Mouse (Mus musculus): ENCODE data around the gene Eif4e2. TPM values are rescaled to one million over a fixed set of nuclear protein-coding genes. Genes with fewer than 3 reads are reported as not detected.

The Eif4e2 gene
- polyA plus RNA-seq, 1 experiment from 2014 or later, result 118 TPM

GRCm38 (mm10) chr1:87206339-87206738, 7.4 kb upstream of the Eif4e2 start:
- no peaks in the 10 kb centered on the region for H3K36me3 ChIP-seq (ENCODE audit: insufficient read depth, low read length)
- peak; percentile 56 for TF ChIP-seq CTCF (IDR thresholded peaks at IDR 0.05)
- no peak for TF ChIP-seq EP300 (IDR thresholded peaks at IDR 0.05)
- H3K27ac ChIP-seq (ENCODE audit: low read length), result no peak overlapping the region
- H3K27me3 ChIP-seq (replicated peaks; ENCODE audit: insufficient read depth, low read length), result 0 out of 2 replicates have a peak, but pooled peaks cover 6% of the 10 kb centered on the region
- H3K9ac ChIP-seq (replicated peaks; ENCODE audit: low read depth), result no peak overlapping the region
- WGBS, result 25% methylated on average over 17 of the region's 17 CpGs
- ATAC-seq, result no peak
- DNase-seq (ENCODE audit: low spot score), result peak; percentile 20
- H3K4me2 ChIP-seq (replicated peaks; ENCODE audit: low read depth, low read length), result no peak overlapping the region
- H3K4me3 ChIP-seq (ENCODE audit: low read depth, low read length), result no peak overlapping the region
- no peaks in the 10 kb centered on the region for H3K4me1 ChIP-seq (ENCODE audit: insufficient read depth, low read depth, low read length)
- H3K9me3 ChIP-seq (ENCODE audit: low read length), result no peaks in the 10 kb centered on the region

- H3K9me3 ChIP-seq (ENCODE audit: low read length), result no peaks in the 10 kb centered on the region
- WGBS, result 75% methylated on average over 4 of the region's 4 CpGs
- no peaks in the 10 kb centered on the region for H3K27me3 ChIP-seq (replicated peaks; ENCODE audit: insufficient read depth, low read length)
- TF ChIP-seq EP300 (IDR thresholded peaks at IDR 0.05), result no peak
- TF ChIP-seq CTCF (IDR thresholded peaks at IDR 0.05), result no peak
- H3K4me1 ChIP-seq (ENCODE audit: insufficient read depth, low read depth, low read length), result peaks cover 8% of the 10 kb centered on the region; the same call in 1 of the 2 replicates
- H3K4me3 ChIP-seq (ENCODE audit: low read depth, low read length), result no peak overlapping the region
- H3K9ac ChIP-seq (replicated peaks; ENCODE audit: low read depth), result no peak overlapping the region
- ATAC-seq, result no peak
- H3K36me3 ChIP-seq (ENCODE audit: insufficient read depth, low read length), result no peaks in the 10 kb centered on the region
- no peak overlapping the region for H3K4me2 ChIP-seq (replicated peaks; ENCODE audit: low read depth, low read length)
- no peak for DNase-seq (ENCODE audit: low spot score)
- H3K27ac ChIP-seq (ENCODE audit: low read length), result no peak overlapping the region
These were observed 2.3 kb upstream of the Eif4e2 start for GRCm38 (mm10) chr1:87211431-87211830.

- no peaks in the 10 kb centered on the region for H3K27me3 ChIP-seq (replicated peaks; ENCODE audit: insufficient read depth, low read length)
- peak overlapping the region; percentile 98 for H3K9ac ChIP-seq (replicated peaks; ENCODE audit: low read depth)
- H3K36me3 ChIP-seq (ENCODE audit: insufficient read depth, low read length), result peaks cover 3% of the 10 kb centered on the region; the same call in 1 of the 2 replicates
- no peak for ATAC-seq
- WGBS, result 4% methylated on average over 4 of the region's 4 CpGs
- TF ChIP-seq EP300 (IDR thresholded peaks at IDR 0.05), result no peak
- no peak for TF ChIP-seq CTCF (IDR thresholded peaks at IDR 0.05)
- H3K27ac ChIP-seq (ENCODE audit: low read length), result peak overlapping the region; percentile 100
- H3K4me1 ChIP-seq (ENCODE audit: insufficient read depth, low read depth, low read length), result peaks cover 8% of the 10 kb centered on the region; the same call in 1 of the 2 replicates
- no peaks in the 10 kb centered on the region for H3K9me3 ChIP-seq (ENCODE audit: low read length)
- H3K4me2 ChIP-seq (replicated peaks; ENCODE audit: low read depth, low read length), result peak overlapping the region; percentile 69
- DNase-seq (ENCODE audit: low spot score), result peak; percentile 11
- peak overlapping the region; percentile 92 for H3K4me3 ChIP-seq (ENCODE audit: low read depth, low read length)
These were observed 1.0 kb downstream of the Eif4e2 start for GRCm38 (mm10) chr1:87214748-87215147.

GRCm38 (mm10) chr1:87217938-87218337, 4.2 kb downstream of the Eif4e2 start:
- H3K27me3 ChIP-seq (replicated peaks; ENCODE audit: insufficient read depth, low read length), result no peaks in the 10 kb centered on the region
- no peak overlapping the region for H3K27ac ChIP-seq (ENCODE audit: low read length)
- H3K4me2 ChIP-seq (replicated peaks; ENCODE audit: low read depth, low read length), result no peak overlapping the region
- no peak overlapping the region for H3K9ac ChIP-seq (replicated peaks; ENCODE audit: low read depth)
- no peaks in the 10 kb centered on the region for H3K9me3 ChIP-seq (ENCODE audit: low read length)
- WGBS, result 49% methylated on average over 3 of the region's 3 CpGs
- no peak for ATAC-seq
- peak; percentile 59 for DNase-seq (ENCODE audit: low spot score)
- H3K4me1 ChIP-seq (ENCODE audit: insufficient read depth, low read depth, low read length), result peaks cover 8% of the 10 kb centered on the region; the same call in 1 of the 2 replicates
- TF ChIP-seq EP300 (IDR thresholded peaks at IDR 0.05) (no peak), CTCF (IDR thresholded peaks at IDR 0.05) (peak; percentile 69)
- H3K4me3 ChIP-seq (ENCODE audit: low read depth, low read length), result no peak overlapping the region
- H3K36me3 ChIP-seq (ENCODE audit: insufficient read depth, low read length), result peaks cover 27% of the 10 kb centered on the region

GRCm38 (mm10) chr1:87225739-87226138, 12.0 kb downstream of the Eif4e2 start:
- no peak for DNase-seq (ENCODE audit: low spot score)
- H3K4me2 ChIP-seq (replicated peaks; ENCODE audit: low read depth, low read length), result no peak overlapping the region
- no peak overlapping the region for H3K27ac ChIP-seq (ENCODE audit: low read length)
- no peak for TF ChIP-seq CTCF (IDR thresholded peaks at IDR 0.05)
- TF ChIP-seq EP300 (IDR thresholded peaks at IDR 0.05), result no peak
- ATAC-seq, result no peak
- no peak overlapping the region for H3K4me3 ChIP-seq (ENCODE audit: low read depth, low read length)
- H3K9me3 ChIP-seq (ENCODE audit: low read length), result no peaks in the 10 kb centered on the region
- no peak overlapping the region for H3K9ac ChIP-seq (replicated peaks; ENCODE audit: low read depth)
- peaks cover 69% of the 10 kb centered on the region for H3K36me3 ChIP-seq (ENCODE audit: insufficient read depth, low read length)
- 96% methylated on average over 8 of the region's 8 CpGs for WGBS
- H3K4me1 ChIP-seq (ENCODE audit: insufficient read depth, low read depth, low read length), result no peaks in the 10 kb centered on the region
- no peaks in the 10 kb centered on the region for H3K27me3 ChIP-seq (replicated peaks; ENCODE audit: insufficient read depth, low read length)

GRCm38 (mm10) chr1:87226409-87227159, 12.9 kb downstream of the Eif4e2 start:
- H3K9me3 ChIP-seq (ENCODE audit: low read length), result no peaks in the 10 kb centered on the region
- TF ChIP-seq EP300 (IDR thresholded peaks at IDR 0.05) (no peak), CTCF (IDR thresholded peaks at IDR 0.05) (no peak)
- no peak overlapping the region for H3K9ac ChIP-seq (replicated peaks; ENCODE audit: low read depth)
- peaks cover 60% of the 10 kb centered on the region for H3K36me3 ChIP-seq (ENCODE audit: insufficient read depth, low read length)
- no peaks in the 10 kb centered on the region for H3K4me1 ChIP-seq (ENCODE audit: insufficient read depth, low read depth, low read length)
- ATAC-seq (no peak), DNase-seq (ENCODE audit: low spot score) (no peak)
- no peak overlapping the region for H3K27ac ChIP-seq (ENCODE audit: low read length)
- WGBS, result 96% methylated on average over 1 of the region's 1 CpGs
- no peak overlapping the region for H3K4me3 ChIP-seq (ENCODE audit: low read depth, low read length)
- H3K4me2 ChIP-seq (replicated peaks; ENCODE audit: low read depth, low read length), result no peak overlapping the region
- no peaks in the 10 kb centered on the region for H3K27me3 ChIP-seq (replicated peaks; ENCODE audit: insufficient read depth, low read length)
